In genomic region chr4:88325392-88325791, GRCm38 (mm10) we compare ENCODE assay signal across 24 mouse cellular contexts.
"Had no signal": no experiment of that assay in that cellular context is flagged by ENCODE, and none has a peak within 500 bp of the region (broad histone marks: within the 10 kb centered on the region; RNA-seq: fewer than 3 reads in every experiment).

No protein-coding gene starts in this region.

- H3K9me3 ChIP-seq: heart, embryonic 13.5 days; heart, embryonic 15.5 days; hindbrain, embryonic 13.5 days; hindbrain, embryonic 15.5 days; limb, embryonic 13.5 days; limb, embryonic 15.5 days; liver, embryonic 12.5 days had no signal

- H3K4me1 ChIP-seq: heart, embryonic 13.5 days; heart, embryonic 15.5 days; hindbrain, embryonic 13.5 days; hindbrain, embryonic 15.5 days; limb, embryonic 15.5 days had no signal

- ATAC-seq: hindbrain, postnatal 0 days; intestine, postnatal 0 days; liver, embryonic 12.5 days had no signal

- H3K27me3 ChIP-seq: heart, embryonic 13.5 days; heart, embryonic 15.5 days; hindbrain, embryonic 13.5 days; hindbrain, embryonic 15.5 days; limb, embryonic 13.5 days; limb, embryonic 15.5 days; liver, embryonic 12.5 days had no signal

- DNase-seq: gastrocnemius, postnatal 14 days; gastrocnemius, postnatal 36 days; heart, adult 2 months; heart, postnatal 14 days; heart, postnatal 36 days; kidney, adult 18-20 months; kidney, adult 8-10 months; kidney, postnatal 10 days; kidney, postnatal 25 days; kidney, postnatal 4 days; layer of hippocampus, postnatal 36 days; left cerebral cortex, postnatal 4 days had no signal

- H3K4me3 ChIP-seq: heart, adult 2 months; heart, embryonic 13.5 days; heart, embryonic 15.5 days; hindbrain, embryonic 13.5 days; hindbrain, embryonic 15.5 days; layer of hippocampus, adult 2 months; limb, embryonic 13.5 days; limb, embryonic 15.5 days; liver, embryonic 12.5 days had no signal

- H3K4me2 ChIP-seq: heart, embryonic 11.5 days; heart, embryonic 13.5 days; heart, embryonic 15.5 days; hindbrain, embryonic 13.5 days; hindbrain, embryonic 15.5 days; limb, embryonic 13.5 days; limb, embryonic 15.5 days; liver, embryonic 12.5 days had no signal

- H3K27ac ChIP-seq: heart, adult 2 months; heart, embryonic 13.5 days; heart, embryonic 15.5 days; hindbrain, embryonic 13.5 days; hindbrain, embryonic 15.5 days; hindbrain, postnatal 0 days; layer of hippocampus, adult 2 months; limb, embryonic 13.5 days; limb, embryonic 15.5 days; liver, embryonic 12.5 days; liver, embryonic 14.5 days had no signal

- H3K36me3 ChIP-seq: heart, embryonic 13.5 days; heart, embryonic 15.5 days; hindbrain, embryonic 13.5 days; hindbrain, embryonic 15.5 days; limb, embryonic 13.5 days; limb, embryonic 15.5 days; liver, embryonic 12.5 days had no signal

- H3K9ac ChIP-seq: heart, embryonic 13.5 days; heart, embryonic 15.5 days; hindbrain, embryonic 13.5 days; hindbrain, embryonic 15.5 days; limb, embryonic 13.5 days; limb, embryonic 15.5 days; liver, embryonic 12.5 days; liver, embryonic 14.5 days had no signal
